Mouse (Mus musculus) neural tube, embryonic 12.5 days (tissue): ENCODE measurements around the gene Slc2a5. TPM values are rescaled to one million over a fixed set of nuclear protein-coding genes. Genes with fewer than 3 reads are reported as not detected.

Source experiments
- ATAC-seq: fragments of 200-750 bp; cut with Nextera tagmentation; 2 replicates; pipeline ENCODE4 v1.8.0; 2017; ENCODE audit warnings: low read depth, mild to moderate bottlenecking, moderate TSS enrichment, moderate library complexity; ENCODE audit not compliant: low FRiP score
- H3K27ac ChIP-seq: fragments of 300-500 bp; sonication (generic); 2 replicates; pipeline ENCODE4 v1.5.1; 2016
- H3K27me3 ChIP-seq: fragments of 300-500 bp; sonication (generic); replicated peaks from 2 replicates; pipeline ENCODE4 v1.6.1; 2016; ENCODE audit warnings: mild to moderate bottlenecking
- H3K36me3 ChIP-seq: fragments of 300-500 bp; sonication (generic); 2 replicates; pipeline ENCODE4 v1.6.1; 2016; ENCODE audit warnings: mild to moderate bottlenecking
- H3K4me1 ChIP-seq: fragments of 300-500 bp; sonication (generic); 2 replicates; pipeline ENCODE4 v1.6.1; 2016
- H3K4me2 ChIP-seq: fragments of 300-500 bp; sonication (generic); replicated peaks from 2 replicates; pipeline ENCODE4 v1.6.1; 2016; ENCODE audit warnings: mild to moderate bottlenecking
- H3K4me3 ChIP-seq: fragments of 300-500 bp; sonication (generic); 2 replicates; pipeline ENCODE4 v1.5.1; 2016
- H3K9ac ChIP-seq: fragments of 300-500 bp; sonication (generic); 2 replicates; pipeline ENCODE4 v1.6.1; 2016; ENCODE audit warnings: mild to moderate bottlenecking
- H3K9me3 ChIP-seq: fragments of 300-500 bp; sonication (generic); 2 replicates; pipeline ENCODE4 v1.6.1; 2016; ENCODE audit warnings: mild to moderate bottlenecking
- WGBS: fragments of 180-500 bp; shearing (Covaris S2); methylation state at CpG from one replicate; pipeline ENCODE4 v1.1.7; 2016; 5-methylcytosine and 5-hydroxymethylcytosine counted together
- polyA plus RNA-seq: library from polyadenylated mRNA; unstranded; fragments of >200 nt; fragmentation: Nextera tagmentation; extraction: Ambion mirVana; gene quantifications from 2 replicates; pipeline ENCODE4 v1.2.1, GENCODE M21; 2016

The Slc2a5 gene
- polyA plus RNA-seq, 1 experiment from 2014 or later, result 2.3 TPM

GRCm38 (mm10) chr4:150155301-150155700 is 36.2 kb downstream of the Slc2a5 start:
- no peaks in the 10 kb centered on the region for H3K4me1 ChIP-seq
- WGBS, result 85% methylated on average over 4 of the region's 4 CpGs
- H3K27ac ChIP-seq, result no peak overlapping the region
- H3K27me3 ChIP-seq, result 0 out of 2 replicates have a peak, but pooled peaks cover 6% of the 10 kb centered on the region
- no peak overlapping the region for H3K4me3 ChIP-seq
- no peaks in the 10 kb centered on the region for H3K36me3 ChIP-seq
- no peak for ATAC-seq
- no peak overlapping the region for H3K9ac ChIP-seq
- H3K9me3 ChIP-seq, result no peaks in the 10 kb centered on the region
- no peak overlapping the region for H3K4me2 ChIP-seq

GRCm38 (mm10) chr4:150155731-150156130 is 36.6 kb downstream of the Slc2a5 start:
- Histone ChIP-seq H3K9ac (no peak overlapping the region), H3K36me3 (no peaks in the 10 kb centered on the region), H3K27ac (no peak overlapping the region), H3K4me3 (no peak overlapping the region), H3K27me3 (0 out of 2 replicates have a peak, but pooled peaks cover 6% of the 10 kb centered on the region), H3K4me1 (no peaks in the 10 kb centered on the region), H3K4me2 (no peak overlapping the region), H3K9me3 (no peaks in the 10 kb centered on the region)
- no peak for ATAC-seq
- 89% methylated on average over 4 of the region's 4 CpGs for WGBS

GRCm38 (mm10) chr4:150157348-150157882 is 38.3 kb downstream of the Slc2a5 start:
- H3K9ac ChIP-seq, result no peak overlapping the region
- 0 out of 2 replicates have a peak, but pooled peaks cover 6% of the 10 kb centered on the region for H3K27me3 ChIP-seq
- H3K4me3 ChIP-seq, result no peak overlapping the region
- H3K4me1 ChIP-seq, result no peaks in the 10 kb centered on the region
- no peak overlapping the region for H3K27ac ChIP-seq
- no peak for ATAC-seq
- WGBS, result 72% methylated on average over 14 of the region's 14 CpGs
- H3K9me3 ChIP-seq, result 0 out of 2 replicates have a peak, but pooled peaks cover 2% of the 10 kb centered on the region
- no peaks in the 10 kb centered on the region for H3K36me3 ChIP-seq
- no peak overlapping the region for H3K4me2 ChIP-seq

- Histone ChIP-seq H3K4me2 (no peak overlapping the region), H3K4me3 (no peak overlapping the region), H3K27ac (no peak overlapping the region), H3K9ac (no peak overlapping the region), H3K36me3 (no peaks in the 10 kb centered on the region), H3K27me3 (0 out of 2 replicates have a peak, but pooled peaks cover 6% of the 10 kb centered on the region), H3K9me3 (peaks cover 6% of the 10 kb centered on the region; the same call in 1 of the 2 replicates), H3K4me1 (no peaks in the 10 kb centered on the region)
- WGBS, result 83% methylated on average over 2 of the region's 2 CpGs
- ATAC-seq, result no peak
Measured at GRCm38 (mm10) chr4:150159458-150159857, 40.4 kb downstream of the Slc2a5 start.

- Histone ChIP-seq H3K27me3 (0 out of 2 replicates have a peak, but pooled peaks cover 6% of the 10 kb centered on the region), H3K9me3 (peaks cover 6% of the 10 kb centered on the region; the same call in 1 of the 2 replicates), H3K4me2 (no peak overlapping the region), H3K4me1 (no peaks in the 10 kb centered on the region), H3K36me3 (no peaks in the 10 kb centered on the region), H3K9ac (no peak overlapping the region), H3K4me3 (no peak overlapping the region), H3K27ac (no peak overlapping the region)
- 74% methylated on average over 13 of the region's 13 CpGs for WGBS
- ATAC-seq, result no peak
Measured at GRCm38 (mm10) chr4:150162561-150163169, 43.6 kb downstream of the Slc2a5 start.

GRCm38 (mm10) chr4:150164875-150165274 is 45.8 kb downstream of the Slc2a5 start:
- 37% methylated on average over 13 of the region's 13 CpGs for WGBS
- Histone ChIP-seq H3K4me2 (no peak overlapping the region), H3K4me1 (no peaks in the 10 kb centered on the region), H3K4me3 (no peak overlapping the region), H3K27me3 (no peaks in the 10 kb centered on the region), H3K36me3 (no peaks in the 10 kb centered on the region), H3K9me3 (peaks cover 6% of the 10 kb centered on the region; the same call in 1 of the 2 replicates), H3K9ac (no peak overlapping the region), H3K27ac (no peak overlapping the region)
- ATAC-seq, result no peak

GRCm38 (mm10) chr4:150168406-150168805 is 49.3 kb downstream of the Slc2a5 start:
- Histone ChIP-seq H3K36me3 (no peaks in the 10 kb centered on the region), H3K27ac (no peak overlapping the region), H3K4me3 (no peak overlapping the region), H3K4me1 (no peaks in the 10 kb centered on the region), H3K27me3 (no peaks in the 10 kb centered on the region), H3K9me3 (no peaks in the 10 kb centered on the region), H3K9ac (no peak overlapping the region), H3K4me2 (no peak overlapping the region)
- ATAC-seq, result no peak
- WGBS, result 79% methylated on average over 10 of the region's 10 CpGs

- Histone ChIP-seq H3K36me3 (no peaks in the 10 kb centered on the region), H3K9me3 (no peaks in the 10 kb centered on the region), H3K9ac (no peak overlapping the region), H3K4me2 (no peak overlapping the region), H3K4me1 (no peaks in the 10 kb centered on the region), H3K4me3 (no peak overlapping the region), H3K27ac (no peak overlapping the region), H3K27me3 (no peaks in the 10 kb centered on the region)
- WGBS, result 79% methylated on average over 8 of the region's 8 CpGs
- ATAC-seq, result no peak
Measured at GRCm38 (mm10) chr4:150172107-150172506, 53.0 kb downstream of the Slc2a5 start.

- no peak for ATAC-seq
- H3K36me3 ChIP-seq, result no peaks in the 10 kb centered on the region
- H3K4me2 ChIP-seq, result no peak overlapping the region
- no peaks in the 10 kb centered on the region for H3K4me1 ChIP-seq
- no peak overlapping the region for H3K9ac ChIP-seq
- H3K4me3 ChIP-seq, result no peak overlapping the region
- 61% methylated on average over 10 of the region's 10 CpGs for WGBS
- no peaks in the 10 kb centered on the region for H3K27me3 ChIP-seq
- no peak overlapping the region for H3K27ac ChIP-seq
- H3K9me3 ChIP-seq, result no peaks in the 10 kb centered on the region
Measured at GRCm38 (mm10) chr4:150173281-150173680, 54.2 kb downstream of the Slc2a5 start.

- no peak overlapping the region for H3K4me3 ChIP-seq
- H3K9me3 ChIP-seq, result no peaks in the 10 kb centered on the region
- 93% methylated on average over 14 of the region's 14 CpGs for WGBS
- ATAC-seq, result no peak
- no peaks in the 10 kb centered on the region for H3K4me1 ChIP-seq
- no peaks in the 10 kb centered on the region for H3K36me3 ChIP-seq
- H3K27ac ChIP-seq, result no peak overlapping the region
- no peak overlapping the region for H3K4me2 ChIP-seq
- H3K27me3 ChIP-seq, result no peaks in the 10 kb centered on the region
- no peak overlapping the region for H3K9ac ChIP-seq
Measured at GRCm38 (mm10) chr4:150174027-150174426, 54.9 kb downstream of the Slc2a5 start.

GRCm38 (mm10) chr4:150176535-150176934 is 57.5 kb downstream of the Slc2a5 start:
- H3K4me1 ChIP-seq, result no peaks in the 10 kb centered on the region
- H3K9ac ChIP-seq, result no peak overlapping the region
- WGBS, result 8% methylated on average over 7 of the region's 7 CpGs
- no peak overlapping the region for H3K4me3 ChIP-seq
- ATAC-seq, result no peak
- H3K9me3 ChIP-seq, result no peaks in the 10 kb centered on the region
- H3K4me2 ChIP-seq, result no peak overlapping the region
- H3K36me3 ChIP-seq, result no peaks in the 10 kb centered on the region
- no peaks in the 10 kb centered on the region for H3K27me3 ChIP-seq
- H3K27ac ChIP-seq, result no peak overlapping the region

GRCm38 (mm10) chr4:150177122-150177521 is 58.0 kb downstream of the Slc2a5 start:
- H3K4me2 ChIP-seq, result no peak overlapping the region
- ATAC-seq, result no peak
- H3K9me3 ChIP-seq, result no peaks in the 10 kb centered on the region
- no peak overlapping the region for H3K27ac ChIP-seq
- H3K4me1 ChIP-seq, result no peaks in the 10 kb centered on the region
- 76% methylated on average over 8 of the region's 8 CpGs for WGBS
- no peaks in the 10 kb centered on the region for H3K36me3 ChIP-seq
- no peak overlapping the region for H3K4me3 ChIP-seq
- no peak overlapping the region for H3K9ac ChIP-seq
- no peaks in the 10 kb centered on the region for H3K27me3 ChIP-seq

- no peak overlapping the region for H3K27ac ChIP-seq
- H3K4me3 ChIP-seq, result no peak overlapping the region
- no peaks in the 10 kb centered on the region for H3K27me3 ChIP-seq
- WGBS, result 53% methylated on average over 4 of the region's 4 CpGs
- no peaks in the 10 kb centered on the region for H3K4me1 ChIP-seq
- H3K4me2 ChIP-seq, result no peak overlapping the region
- no peaks in the 10 kb centered on the region for H3K36me3 ChIP-seq
- H3K9ac ChIP-seq, result no peak overlapping the region
- H3K9me3 ChIP-seq, result no peaks in the 10 kb centered on the region
- ATAC-seq, result no peak
Measured at GRCm38 (mm10) chr4:150178131-150178530, 59.0 kb downstream of the Slc2a5 start.
